Mouse (Mus musculus) bone marrow, adult 2 months (tissue): ENCODE measurements at regions not wholly inside any gene's neighbourhood (a gene's known extent, or its start where the extent isn't known, plus 50 kb on each side); places are given as distances from the start of the nearest gene placed in this dataset.

Experiments used
- CTCF ChIP-seq: fragments of 200-500 bp; IDR thresholded peaks from 2 replicates; pipeline ENCODE4 v1.5.1; 2011; ENCODE audit warnings: low read length, control low read depth; ENCODE audit not compliant: control insufficient read depth, insufficient read depth
- POLR2A ChIP-seq: fragments of 200-500 bp; IDR thresholded peaks from 2 replicates; pipeline ENCODE4 v1.6.1; 2011; ENCODE audit warnings: low read depth, mild to moderate bottlenecking, control low read depth, low read length, borderline replicate concordance; ENCODE audit not compliant: control insufficient read depth

GRCm38 (mm10) chr9:122528267-122528666, 176.9 kb downstream of the Abhd5 start:
- no peak for TF ChIP-seq CTCF
- no peak for TF ChIP-seq POLR2A
